Mouse (Mus musculus): Measurements from ENCODE around the gene Irak1. TPM values are rescaled to one million over a fixed set of nuclear protein-coding genes. Genes with fewer than 3 reads are reported as not detected.

Irak1 gene
- polyA plus RNA-seq, 1 experiment from 2014 or later = 28.0 TPM

GRCm38 (mm10) chrX:74008063-74008462 is 15.7 kb downstream of the Irak1 start:
- 27% methylated on average over 8 of the region's 8 CpGs for WGBS
- Histone ChIP-seq H3K9ac (replicated peaks; ENCODE audit: low read length) (no peak overlapping the region), H3K36me3 (replicated peaks; ENCODE audit: control insufficient read depth, insufficient read depth, low read depth, low read length) (no peaks in the 10 kb centered on the region), H3K4me1 (ENCODE audit: control insufficient read depth, insufficient read depth, low read length) (no peaks in the 10 kb centered on the region), H3K27me3 (ENCODE audit: control insufficient read depth, insufficient read depth, low read length) (no peaks in the 10 kb centered on the region), H3K9me3 (replicated peaks; ENCODE audit: control insufficient read depth, low read length) (no peaks in the 10 kb centered on the region), H3K4me3 (ENCODE audit: low read depth, low read length) (no peak overlapping the region), H3K4me2 (ENCODE audit: low read depth, low read length) (no peak overlapping the region), H3K27ac (replicated peaks; ENCODE audit: low read depth, low read length) (no peak overlapping the region)
- ATAC-seq (replicated peaks; ENCODE audit: insufficient number of reproducible peaks, low FRiP score, low TSS enrichment, low read depth) (no peak), DNase-seq (ENCODE audit: low spot score) (no peak)

- 83% methylated on average over 21 of the region's 21 CpGs for WGBS
Observed at GRCm38 (mm10) chrX:74006401-74006800, 17.3 kb downstream of the Irak1 start.

GRCm38 (mm10) chrX:74003644-74004043 is 20.1 kb downstream of the Irak1 start:
- ATAC-seq (replicated peaks; ENCODE audit: insufficient number of reproducible peaks, low FRiP score, low TSS enrichment, low read depth) (no peak), DNase-seq (ENCODE audit: low spot score) (no peak)
- Histone ChIP-seq H3K4me3 (ENCODE audit: low read depth, low read length) (no peak overlapping the region), H3K4me1 (ENCODE audit: control insufficient read depth, insufficient read depth, low read length) (no peaks in the 10 kb centered on the region), H3K4me2 (ENCODE audit: low read depth, low read length) (no peak overlapping the region), H3K27me3 (ENCODE audit: control insufficient read depth, insufficient read depth, low read length) (no peaks in the 10 kb centered on the region), H3K27ac (replicated peaks; ENCODE audit: low read depth, low read length) (no peak overlapping the region), H3K9ac (replicated peaks; ENCODE audit: low read length) (no peak overlapping the region), H3K36me3 (replicated peaks; ENCODE audit: control insufficient read depth, insufficient read depth, low read depth, low read length) (no peaks in the 10 kb centered on the region), H3K9me3 (replicated peaks; ENCODE audit: control insufficient read depth, low read length) (no peaks in the 10 kb centered on the region)
- 70% methylated on average over 2 of the region's 2 CpGs for WGBS

More at GRCm38 (mm10) chrX:74006401-74006800, 17.3 kb downstream of the Irak1 start:
- H3K4me2 ChIP-seq (ENCODE audit: low read depth, low read length) = no peak overlapping the region
- H3K9ac ChIP-seq (replicated peaks; ENCODE audit: low read length) = no peak overlapping the region
- ATAC-seq (replicated peaks; ENCODE audit: insufficient number of reproducible peaks, low FRiP score, low TSS enrichment, low read depth) = no peak
- H3K27me3 ChIP-seq (ENCODE audit: control insufficient read depth, insufficient read depth, low read length) = no peaks in the 10 kb centered on the region
- H3K9me3 ChIP-seq (replicated peaks; ENCODE audit: control insufficient read depth, low read length) = no peaks in the 10 kb centered on the region
- no peak overlapping the region for H3K4me3 ChIP-seq (ENCODE audit: low read depth, low read length)
- H3K4me1 ChIP-seq (ENCODE audit: control insufficient read depth, insufficient read depth, low read length) = no peaks in the 10 kb centered on the region
- H3K36me3 ChIP-seq (replicated peaks; ENCODE audit: control insufficient read depth, insufficient read depth, low read depth, low read length) = no peaks in the 10 kb centered on the region
- no peak overlapping the region for H3K27ac ChIP-seq (replicated peaks; ENCODE audit: low read depth, low read length)
- DNase-seq (ENCODE audit: low spot score) = no peak

DNA sequence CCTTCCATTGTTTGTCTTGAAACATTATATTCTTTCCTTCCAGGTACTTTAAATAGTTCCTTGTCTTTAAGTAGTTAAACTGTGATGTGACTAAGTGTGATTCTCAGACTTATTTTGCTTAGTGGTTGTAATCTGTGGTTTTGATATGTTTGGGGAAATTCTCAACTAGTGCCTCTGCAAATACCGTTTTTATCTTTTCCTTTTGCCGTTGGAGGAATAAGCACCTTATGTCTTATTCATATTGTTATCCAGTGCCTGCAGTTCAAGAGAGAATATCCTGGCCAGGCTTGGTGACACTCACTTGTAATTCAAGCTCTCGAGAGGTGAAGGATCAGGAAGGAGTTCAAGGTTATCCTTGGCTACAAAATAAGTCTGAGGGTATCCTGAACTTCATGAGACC is 22.7 kb downstream of the Irak1 start:
- Histone ChIP-seq H3K9ac (replicated peaks; ENCODE audit: low read length) (no peak overlapping the region), H3K4me2 (ENCODE audit: low read depth, low read length) (no peak overlapping the region), H3K27ac (replicated peaks; ENCODE audit: low read depth, low read length) (no peak overlapping the region), H3K36me3 (replicated peaks; ENCODE audit: control insufficient read depth, insufficient read depth, low read depth, low read length) (no peaks in the 10 kb centered on the region), H3K4me3 (ENCODE audit: low read depth, low read length) (no peak overlapping the region), H3K4me1 (ENCODE audit: control insufficient read depth, insufficient read depth, low read length) (no peaks in the 10 kb centered on the region), H3K27me3 (ENCODE audit: control insufficient read depth, insufficient read depth, low read length) (no peaks in the 10 kb centered on the region), H3K9me3 (replicated peaks; ENCODE audit: control insufficient read depth, low read length) (no peaks in the 10 kb centered on the region)
- DNase-seq (ENCODE audit: low spot score) (no peak), ATAC-seq (replicated peaks; ENCODE audit: insufficient number of reproducible peaks, low FRiP score, low TSS enrichment, low read depth) (no peak)
- 79% methylated on average over 3 of the region's 3 CpGs for WGBS

- no peak for ATAC-seq (replicated peaks; ENCODE audit: insufficient number of reproducible peaks, low FRiP score, low TSS enrichment, low read depth)
Observed at GRCm38 (mm10) chrX:73998911-73999869, 24.5 kb downstream of the Irak1 start.

DNA sequence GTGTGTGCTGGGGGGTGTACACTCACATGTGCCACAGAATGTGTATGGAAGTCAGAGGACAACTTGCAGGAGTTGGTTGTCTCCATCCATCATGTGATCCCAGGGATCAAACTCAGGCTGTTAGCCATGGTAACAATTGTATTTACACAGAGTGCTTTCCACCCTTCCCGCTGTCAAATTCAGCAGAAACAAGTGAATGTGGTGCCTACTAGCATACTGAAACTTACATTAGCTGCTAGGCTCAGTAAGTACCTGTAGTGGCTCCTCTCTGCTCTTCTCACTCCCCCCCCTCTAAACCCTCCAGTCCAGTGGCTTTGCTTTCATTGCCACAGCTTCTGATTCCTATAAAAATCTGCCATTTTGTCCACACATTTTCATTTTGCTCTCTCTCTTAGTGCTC is 45.9 kb downstream of the Irak1 start:
- no peaks in the 10 kb centered on the region for H3K36me3 ChIP-seq (replicated peaks; ENCODE audit: control insufficient read depth, insufficient read depth, low read depth, low read length)
- ATAC-seq (replicated peaks; ENCODE audit: insufficient number of reproducible peaks, low FRiP score, low TSS enrichment, low read depth) (no peak), DNase-seq (ENCODE audit: low spot score) (no peak)
- H3K27me3 ChIP-seq (ENCODE audit: control insufficient read depth, insufficient read depth, low read length) = no peaks in the 10 kb centered on the region
- no peaks in the 10 kb centered on the region for H3K4me1 ChIP-seq (ENCODE audit: control insufficient read depth, insufficient read depth, low read length)
- H3K4me2 ChIP-seq (ENCODE audit: low read depth, low read length) = no peak overlapping the region
- no peak overlapping the region for H3K4me3 ChIP-seq (ENCODE audit: low read depth, low read length)
- WGBS = 94% methylated on average over 1 of the region's 1 CpGs
- no peaks in the 10 kb centered on the region for H3K9me3 ChIP-seq (replicated peaks; ENCODE audit: control insufficient read depth, low read length)
- H3K9ac ChIP-seq (replicated peaks; ENCODE audit: low read length) = no peak overlapping the region
- H3K27ac ChIP-seq (replicated peaks; ENCODE audit: low read depth, low read length) = no peak overlapping the region

More at GRCm38 (mm10) chrX:73998911-73999869, 24.5 kb downstream of the Irak1 start:
- no peaks in the 10 kb centered on the region for H3K9me3 ChIP-seq (replicated peaks; ENCODE audit: control insufficient read depth, low read length)
- no peak overlapping the region for H3K4me2 ChIP-seq (ENCODE audit: low read depth, low read length)
- H3K27ac ChIP-seq (replicated peaks; ENCODE audit: low read depth, low read length) = no peak overlapping the region
- no peaks in the 10 kb centered on the region for H3K27me3 ChIP-seq (ENCODE audit: control insufficient read depth, insufficient read depth, low read length)
- peak; percentile 69 for DNase-seq (ENCODE audit: low spot score)
- H3K4me3 ChIP-seq (ENCODE audit: low read depth, low read length) = no peak overlapping the region
- no peaks in the 10 kb centered on the region for H3K4me1 ChIP-seq (ENCODE audit: control insufficient read depth, insufficient read depth, low read length)
- no peak overlapping the region for H3K9ac ChIP-seq (replicated peaks; ENCODE audit: low read length)
- WGBS = 31% methylated on average over 8 of the region's 8 CpGs
- H3K36me3 ChIP-seq (replicated peaks; ENCODE audit: control insufficient read depth, insufficient read depth, low read depth, low read length) = no peaks in the 10 kb centered on the region

- Histone ChIP-seq H3K36me3 (replicated peaks; ENCODE audit: control insufficient read depth, insufficient read depth, low read depth, low read length) (no peaks in the 10 kb centered on the region), H3K27me3 (ENCODE audit: control insufficient read depth, insufficient read depth, low read length) (no peaks in the 10 kb centered on the region), H3K9me3 (replicated peaks; ENCODE audit: control insufficient read depth, low read length) (no peaks in the 10 kb centered on the region), H3K9ac (replicated peaks; ENCODE audit: low read length) (no peak overlapping the region), H3K4me3 (ENCODE audit: low read depth, low read length) (no peak overlapping the region), H3K4me2 (ENCODE audit: low read depth, low read length) (no peak overlapping the region), H3K4me1 (ENCODE audit: control insufficient read depth, insufficient read depth, low read length) (no peaks in the 10 kb centered on the region), H3K27ac (replicated peaks; ENCODE audit: low read depth, low read length) (no peak overlapping the region)
- ATAC-seq (replicated peaks; ENCODE audit: insufficient number of reproducible peaks, low FRiP score, low TSS enrichment, low read depth) = no peak
- no peak for DNase-seq (ENCODE audit: low spot score)
- 86% methylated on average over 2 of the region's 2 CpGs for WGBS
Observed at GRCm38 (mm10) chrX:73976283-73976682, 47.4 kb downstream of the Irak1 start.

DNA sequence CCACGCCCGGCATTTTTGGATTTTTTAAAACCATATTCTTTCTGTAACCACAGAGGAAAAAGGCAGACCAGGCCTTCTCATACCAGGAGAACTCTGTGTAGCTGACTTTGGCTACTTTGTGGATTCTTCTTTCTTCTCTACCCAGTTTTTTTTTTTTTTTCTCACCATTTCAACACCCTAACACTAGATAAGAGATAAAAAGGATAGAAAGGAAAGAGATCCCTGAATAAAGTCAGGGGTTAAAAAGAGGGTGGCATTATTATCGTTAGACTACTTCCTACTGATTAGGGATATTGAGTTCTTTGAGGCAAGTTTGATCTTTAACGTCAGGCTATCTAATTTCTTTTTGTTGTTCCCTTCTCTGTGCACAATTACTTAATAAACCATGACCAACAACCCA is 50.9 kb downstream of the Irak1 start:
- Histone ChIP-seq H3K36me3 (replicated peaks; ENCODE audit: control insufficient read depth, insufficient read depth, low read depth, low read length) (no peaks in the 10 kb centered on the region), H3K9me3 (replicated peaks; ENCODE audit: control insufficient read depth, low read length) (no peaks in the 10 kb centered on the region), H3K27ac (replicated peaks; ENCODE audit: low read depth, low read length) (no peak overlapping the region), H3K4me1 (ENCODE audit: control insufficient read depth, insufficient read depth, low read length) (no peaks in the 10 kb centered on the region), H3K9ac (replicated peaks; ENCODE audit: low read length) (no peak overlapping the region), H3K4me2 (ENCODE audit: low read depth, low read length) (no peak overlapping the region), H3K27me3 (ENCODE audit: control insufficient read depth, insufficient read depth, low read length) (no peaks in the 10 kb centered on the region), H3K4me3 (ENCODE audit: low read depth, low read length) (no peak overlapping the region)
- 80% methylated on average over 4 of the region's 4 CpGs for WGBS
- no peak for DNase-seq (ENCODE audit: low spot score)
- ATAC-seq (replicated peaks; ENCODE audit: insufficient number of reproducible peaks, low FRiP score, low TSS enrichment, low read depth) = no peak
